Mouse (Mus musculus) stomach, embryonic 14.5 days (tissue): ENCODE results near the gene Sptan1. TPM values are rescaled to one million over a fixed set of nuclear protein-coding genes. Genes with fewer than 3 reads are reported as not detected.
A peak's percentile ranks its signal among the peaks of the same experiment; 100 is the strongest.

Experiments used
- ATAC-seq: fragments of 200-750 bp; cut with Nextera tagmentation; 2 replicates; pipeline ENCODE4 v1.8.0; 2017; ENCODE audit warnings: low read depth, moderate TSS enrichment; ENCODE audit not compliant: insufficient number of reproducible peaks, insufficient read depth, low FRiP score
- H3K27ac ChIP-seq: fragments of 300-500 bp; sonication (generic); 2 replicates; pipeline ENCODE4 v1.5.1; 2014; ENCODE audit warnings: mild to moderate bottlenecking, low read length, moderate library complexity, mixed read lengths
- H3K27me3 ChIP-seq: fragments of 300-500 bp; sonication (generic); 2 replicates; pipeline ENCODE4 v1.6.1; 2014; ENCODE audit warnings: low read length, control low read depth, mixed read lengths; ENCODE audit not compliant: control insufficient read depth, insufficient read depth
- H3K36me3 ChIP-seq: fragments of 300-500 bp; sonication (generic); 2 replicates; pipeline ENCODE4 v1.6.1; 2014; ENCODE audit warnings: mild to moderate bottlenecking, control low read depth, low read length, moderate library complexity, mixed read lengths; ENCODE audit not compliant: control insufficient read depth, insufficient read depth
- H3K4me1 ChIP-seq: fragments of 300-500 bp; sonication (generic); 2 replicates; pipeline ENCODE4 v1.6.1; 2014; ENCODE audit warnings: low read length, control low read depth, mixed read lengths; ENCODE audit not compliant: control insufficient read depth, insufficient read depth
- H3K4me2 ChIP-seq: fragments of 300-500 bp; sonication (generic); replicated peaks from 2 replicates; pipeline ENCODE4 v1.6.1; 2014; ENCODE audit warnings: low read depth, low read length, control low read depth
- H3K4me3 ChIP-seq: fragments of 300-500 bp; sonication (generic); 2 replicates; pipeline ENCODE4 v1.5.1; 2014; ENCODE audit warnings: low read depth, low read length, control low read depth
- H3K9ac ChIP-seq: fragments of 300-500 bp; sonication (generic); replicated peaks from 2 replicates; pipeline ENCODE4 v1.6.1; 2014; ENCODE audit warnings: low read depth, mild to moderate bottlenecking, control low read depth, low read length, moderate library complexity, mixed read lengths
- H3K9me3 ChIP-seq: fragments of 300-500 bp; sonication (generic); 2 replicates; pipeline ENCODE4 v1.6.1; 2016; ENCODE audit warnings: low read depth, low read length, control low read depth; ENCODE audit not compliant: control insufficient read depth
- WGBS: fragments of 180-500 bp; shearing (Covaris S2); extraction: QIAGEN DNeasy Blood & Tissue Kit; methylation state at CpG from one replicate; pipeline ENCODE4 v1.1.7; 2014; 5-methylcytosine and 5-hydroxymethylcytosine counted together
- microRNA-seq: library from miRNA; unstranded; fragments of <30 nt; microRNA quantifications from one replicate; pipeline ENCODE4, GENCODE M21; 2016
- polyA plus RNA-seq: library from polyadenylated mRNA; unstranded; fragments of >200 nt; fragmentation: Nextera tagmentation; extraction: Ambion mirVana; gene quantifications from 2 replicates; pipeline ENCODE4 v1.2.1, GENCODE M21; 2014

Sptan1 gene
- polyA plus RNA-seq, 1 experiment from 2014 or later: 136 TPM

DNA sequence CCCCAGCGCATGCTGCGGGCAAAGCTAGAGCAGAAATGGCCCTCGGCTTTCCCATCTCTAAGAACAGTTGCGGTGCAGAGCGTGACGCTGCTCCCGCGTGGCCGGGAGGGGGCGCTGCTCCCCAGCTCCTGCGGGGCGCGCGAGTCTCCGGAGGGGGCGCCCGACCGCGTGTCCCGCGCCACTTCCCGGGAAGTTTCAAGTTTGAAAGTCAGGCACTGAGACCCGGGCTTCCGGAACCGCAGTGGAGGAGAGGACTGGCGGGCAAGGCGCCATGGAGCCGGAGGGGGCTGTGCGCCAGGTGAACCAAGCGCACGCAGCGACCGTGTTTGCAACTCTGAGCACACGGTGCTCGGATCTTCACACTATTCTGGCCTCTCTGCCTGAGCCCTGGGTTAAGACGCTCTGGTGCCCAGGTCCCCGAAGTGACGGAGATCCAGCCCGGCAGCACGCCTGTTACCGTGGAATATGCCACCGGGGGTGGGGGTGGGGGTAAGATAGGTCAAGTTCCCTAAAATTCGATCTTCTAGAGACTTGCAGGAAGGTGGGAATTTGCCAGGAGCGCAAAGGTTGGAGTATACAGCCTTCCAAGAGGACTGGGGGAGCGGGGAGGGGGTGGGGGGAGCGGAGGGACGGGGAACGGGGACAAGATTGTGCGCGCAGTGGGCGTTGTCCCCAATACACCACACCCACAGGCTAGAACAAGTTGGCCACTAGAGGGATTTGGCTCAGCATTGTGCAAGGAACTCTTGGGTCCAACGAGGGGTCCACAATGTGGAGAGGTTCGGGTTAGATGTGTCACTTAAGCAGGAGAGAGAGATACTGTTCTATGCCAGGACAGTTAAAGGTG is 112.4 kb downstream of the Sptan1 start, which contains the start of gene Pkn3:
Pkn3 (plus strand) TSS at position 183 of the 847 bp plus-strand sequence.
- WGBS: under 1% methylated on average over 53 of the region's 53 CpGs
- Histone ChIP-seq H3K36me3 (peaks cover 9% of the 10 kb centered on the region), H3K27ac (peak within 1 kb of the TSS; percentile 74), H3K9ac (peak within 1 kb of the TSS; percentile 28; the same call in 1 of the 2 replicates), H3K27me3 (no peaks in the 10 kb centered on the region), H3K9me3 (no peaks in the 10 kb centered on the region), H3K4me2 (peak within 1 kb of the TSS; percentile 73), H3K4me1 (0 out of 2 replicates have a peak, but pooled peaks cover 7% of the 10 kb centered on the region), H3K4me3 (peak within 1 kb of the TSS; percentile 48)
- ATAC-seq: peak; percentile 78

DNA sequence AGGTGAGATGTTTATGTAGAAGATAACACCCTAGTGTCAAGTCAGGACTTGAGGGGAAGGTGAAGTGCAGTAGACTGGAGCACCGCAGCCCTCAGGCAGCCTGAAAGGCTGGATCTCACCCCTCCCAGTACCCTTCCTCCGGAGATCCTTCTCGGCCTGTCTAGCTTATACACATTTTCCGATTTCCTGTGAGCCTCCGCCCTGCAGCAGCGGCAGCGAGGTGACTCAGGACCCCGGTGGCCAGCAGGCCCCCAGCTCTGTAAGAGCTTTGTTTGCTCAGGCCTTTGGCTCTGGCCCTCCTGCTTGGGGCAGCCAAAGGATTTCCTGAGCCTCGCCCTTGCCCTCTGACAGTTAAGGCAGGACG is 113.0 kb downstream of the Sptan1 start:
- Histone ChIP-seq H3K27me3 (no peaks in the 10 kb centered on the region), H3K9ac (0 out of 2 replicates have a peak overlapping the region, but pooled peaks have one; percentile 28), H3K4me1 (0 out of 2 replicates have a peak, but pooled peaks cover 7% of the 10 kb centered on the region), H3K27ac (peak overlapping the region; percentile 74), H3K36me3 (peaks cover 5% of the 10 kb centered on the region), H3K9me3 (no peaks in the 10 kb centered on the region), H3K4me2 (peak overlapping the region; percentile 73), H3K4me3 (peak overlapping the region; percentile 48)
- 12% methylated on average over 10 of the region's 10 CpGs for WGBS
- no peak for ATAC-seq

DNA sequence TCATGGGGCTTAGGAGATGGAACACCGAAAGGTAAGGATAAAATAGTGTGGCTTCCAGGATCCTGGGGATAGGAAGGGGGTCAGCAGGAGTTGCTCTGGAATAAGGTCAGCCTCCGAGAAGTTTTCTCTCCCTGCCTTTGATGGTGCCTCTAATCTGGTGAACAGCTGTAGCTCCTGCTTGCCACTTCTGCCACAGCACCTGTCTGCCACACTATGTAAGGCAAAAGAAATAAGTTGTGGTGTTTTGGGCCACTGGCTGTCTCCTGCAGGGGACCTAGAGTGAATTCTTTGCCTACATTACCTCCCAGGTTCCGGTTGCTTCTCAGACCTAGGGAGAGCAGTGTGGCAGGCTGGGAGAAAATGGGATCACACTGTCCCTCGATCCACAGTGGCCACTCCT is 113.4 kb downstream of the Sptan1 start:
- peak overlapping the region; percentile 73; the same call in 1 of the 2 replicates for H3K4me2 ChIP-seq
- peak overlapping the region; percentile 74 for H3K27ac ChIP-seq
- no peaks in the 10 kb centered on the region for H3K27me3 ChIP-seq
- peaks cover under 1% of the 10 kb centered on the region; the same call in 1 of the 2 replicates for H3K36me3 ChIP-seq
- no peak overlapping the region for H3K9ac ChIP-seq
- 0 out of 2 replicates have a peak, but pooled peaks cover 7% of the 10 kb centered on the region for H3K4me1 ChIP-seq
- 0 out of 2 replicates have a peak overlapping the region, but pooled peaks have one; percentile 48 for H3K4me3 ChIP-seq
- WGBS: 64% methylated on average over 4 of the region's 4 CpGs
- no peaks in the 10 kb centered on the region for H3K9me3 ChIP-seq
- ATAC-seq: no peak

DNA sequence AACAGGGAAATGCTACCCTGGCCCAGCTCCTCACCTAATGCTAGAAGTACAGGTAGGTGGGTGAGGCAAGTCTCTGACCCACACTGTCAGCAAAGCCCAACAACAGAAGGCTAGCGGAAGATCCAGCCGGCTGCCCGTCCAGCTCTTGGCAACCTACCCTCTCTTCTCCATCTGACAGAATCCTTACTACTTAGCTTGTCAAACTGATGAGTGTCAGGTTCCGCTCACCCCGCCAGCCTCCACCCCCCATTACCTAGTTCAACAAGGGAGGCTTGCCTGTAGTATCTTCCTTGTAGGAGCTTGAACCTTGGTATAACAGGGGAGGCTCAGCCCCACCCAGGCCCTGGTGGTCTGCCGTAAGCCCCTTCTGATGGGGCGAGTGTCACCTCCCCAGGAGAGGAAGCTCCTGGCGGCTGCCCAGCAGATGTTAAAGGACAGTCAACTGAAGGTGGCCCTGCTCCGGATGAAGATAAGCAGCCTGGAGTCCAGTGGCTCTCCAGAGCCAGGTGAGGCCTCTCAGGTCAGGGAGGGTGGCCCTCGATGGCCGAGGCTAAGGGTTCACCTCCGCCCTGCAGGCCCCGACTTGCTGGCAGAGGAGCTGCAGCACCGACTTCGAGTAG is 114.9 kb downstream of the Sptan1 start:
- Histone ChIP-seq H3K4me3 (no peak overlapping the region), H3K4me1 (0 out of 2 replicates have a peak, but pooled peaks cover 7% of the 10 kb centered on the region), H3K9ac (no peak overlapping the region), H3K27me3 (no peaks in the 10 kb centered on the region), H3K4me2 (no peak overlapping the region), H3K36me3 (no peaks in the 10 kb centered on the region), H3K9me3 (no peaks in the 10 kb centered on the region), H3K27ac (no peak overlapping the region)
- ATAC-seq: no peak
- 88% methylated on average over 15 of the region's 15 CpGs for WGBS

Small RNA genes lying within 50 kb of the gene (microRNA-seq; reads per million reads assigned to microRNA genes)
- gene Mir6997: not detected

Other genes with a start within 250 kb of the Sptan1 start
- gene Gm13420, start 213.9 kb upstream of the Sptan1 start, polyA plus RNA-seq: 1.6 TPM in 2 replicates
- not detected in 2 replicates for gene Gm13547, start 206.2 kb upstream of the Sptan1 start, polyA plus RNA-seq
- 33.0 and 39.1 TPM in 2 replicates for gene Coq4, start 178.1 kb upstream of the Sptan1 start, polyA plus RNA-seq
- 31.0 and 32.3 TPM in 2 replicates for gene Trub2, start 177.1 kb upstream of the Sptan1 start, polyA plus RNA-seq
- 12.2 TPM in 2 replicates for gene Slc27a4, start 162.9 kb upstream of the Sptan1 start, polyA plus RNA-seq
- gene Urm1, start 145.5 kb upstream of the Sptan1 start, polyA plus RNA-seq: 20.8 and 24.6 TPM in 2 replicates
- 23.6 and 28.1 TPM in 2 replicates for gene Cercam, start 96.4 kb upstream of the Sptan1 start, polyA plus RNA-seq
- 64.3 and 67.2 TPM in 2 replicates for gene Odf2, start 76.3 kb upstream of the Sptan1 start, polyA plus RNA-seq
- 57.7 and 59.4 TPM in 2 replicates for gene Gle1, start 30.1 kb upstream of the Sptan1 start, polyA plus RNA-seq
- 29.6 and 32.7 TPM in 2 replicates for gene Wdr34, start 83.3 kb downstream of the Sptan1 start, polyA plus RNA-seq
- 454 and 480 TPM in 2 replicates for gene Set, start 91.8 kb downstream of the Sptan1 start, polyA plus RNA-seq
- 6.3 and 6.9 TPM in 2 replicates for gene Pkn3, start 112.1 kb downstream of the Sptan1 start, polyA plus RNA-seq
- gene Zdhhc12, start 128.1 kb downstream of the Sptan1 start, polyA plus RNA-seq: 44.1 and 45.2 TPM in 2 replicates
- 11.3 and 13.6 TPM in 2 replicates for gene Zer1, start 159.0 kb downstream of the Sptan1 start, polyA plus RNA-seq
- 12.0 and 12.4 TPM in 2 replicates for gene Tbc1d13, start 168.2 kb downstream of the Sptan1 start, polyA plus RNA-seq
- gene Endog, start 205.9 kb downstream of the Sptan1 start, polyA plus RNA-seq: 21.9 and 24.8 TPM in 2 replicates
- gene Spout1, start 212.9 kb downstream of the Sptan1 start, polyA plus RNA-seq: 63.6 and 64.6 TPM in 2 replicates
- gene Kyat1, start 240.3 kb downstream of the Sptan1 start, polyA plus RNA-seq: 13.9 and 15.7 TPM in 2 replicates